Mouse (Mus musculus): ENCODE measurements at regions not wholly inside any gene's neighbourhood (a gene's known extent, or its start where the extent isn't known, plus 50 kb on each side); places are given as distances from the start of the nearest gene placed in this dataset.

DNA sequence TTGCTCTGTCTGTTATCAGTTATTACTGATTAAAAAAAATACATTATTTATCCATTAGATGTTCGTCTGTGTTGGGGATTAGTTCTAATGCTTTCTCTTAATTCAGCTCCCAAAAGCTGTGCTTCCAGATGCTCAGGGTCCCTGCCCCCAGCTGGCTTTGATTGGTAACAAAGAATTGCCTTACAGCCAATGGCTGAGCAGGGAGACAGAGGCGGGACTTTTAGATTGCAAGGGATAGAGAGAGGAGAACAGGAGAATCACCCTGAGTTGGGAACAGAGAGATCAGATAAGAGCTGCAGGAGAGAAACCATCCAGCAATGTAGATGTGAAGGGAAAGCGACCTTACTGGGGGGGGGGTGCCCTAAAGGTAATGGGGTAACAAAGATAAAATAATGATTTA is 266.4 kb downstream of the Igsf11 start:
- Histone ChIP-seq H3K4me2 (no peak overlapping the region), H3K9me3 (no peaks in the 10 kb centered on the region), H3K36me3 (replicated peaks) (no peaks in the 10 kb centered on the region), H3K27me3 (replicated peaks) (no peaks in the 10 kb centered on the region), H3K9ac (no peak overlapping the region), H3K4me3 (no peak overlapping the region), H3K4me1 (no peaks in the 10 kb centered on the region), H3K27ac (no peak overlapping the region)
- 32% methylated on average over 3 of the region's 3 CpGs for WGBS
- no peak for ATAC-seq (replicated peaks)

DNA sequence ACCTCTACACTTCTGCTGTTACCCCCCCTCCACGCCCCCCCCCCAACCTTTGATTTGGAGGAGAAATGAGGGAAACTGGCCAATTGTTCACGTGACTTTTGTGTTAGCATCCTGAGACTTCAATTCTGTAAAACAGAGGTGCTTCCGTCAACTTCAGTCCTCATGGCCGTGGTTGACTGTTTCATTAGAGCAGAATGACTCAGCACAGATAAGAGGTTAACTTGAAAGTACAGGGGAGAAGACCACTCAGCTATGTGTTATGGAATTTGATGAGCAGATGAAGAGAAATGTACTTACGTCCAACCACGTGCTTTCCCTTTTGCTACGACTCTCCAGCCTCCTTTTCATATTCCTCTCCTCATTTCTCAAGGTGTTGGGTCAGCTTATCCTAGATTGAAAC is 267.3 kb downstream of the Igsf11 start:
- Histone ChIP-seq H3K9ac (no peak overlapping the region), H3K27me3 (replicated peaks) (no peaks in the 10 kb centered on the region), H3K4me2 (no peak overlapping the region), H3K4me1 (no peaks in the 10 kb centered on the region), H3K4me3 (no peak overlapping the region), H3K36me3 (replicated peaks) (no peaks in the 10 kb centered on the region), H3K9me3 (no peaks in the 10 kb centered on the region), H3K27ac (no peak overlapping the region)
- no peak for ATAC-seq (replicated peaks)
- 83% methylated on average over 7 of the region's 7 CpGs for whole genome bisulfite sequencing

DNA sequence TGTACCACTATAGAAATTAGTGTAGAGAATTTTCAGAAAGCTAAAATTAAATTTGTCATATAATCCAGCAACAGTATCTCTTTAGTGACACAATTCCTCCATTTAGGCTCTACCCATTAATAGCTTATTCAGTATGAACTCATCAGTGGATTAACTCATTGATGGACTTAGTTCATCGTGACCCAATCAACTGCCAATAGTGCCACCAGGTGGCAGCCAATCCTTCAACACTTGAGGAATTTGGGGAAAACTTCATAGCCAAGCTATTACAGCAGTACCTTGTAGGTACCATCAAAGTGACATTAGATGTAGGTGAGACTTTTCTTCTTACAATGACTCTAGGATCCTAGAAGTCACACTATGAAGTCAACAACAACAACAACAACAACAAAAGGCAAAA is 270.2 kb downstream of the Igsf11 start:
- no peak overlapping the region for H3K27ac ChIP-seq
- H3K4me1 ChIP-seq = no peaks in the 10 kb centered on the region
- WGBS = 19% methylated on average over 1 of the region's 1 CpGs
- no peaks in the 10 kb centered on the region for H3K27me3 ChIP-seq (replicated peaks)
- no peak overlapping the region for H3K4me3 ChIP-seq
- no peak for ATAC-seq (replicated peaks)
- H3K36me3 ChIP-seq (replicated peaks) = no peaks in the 10 kb centered on the region
- H3K4me2 ChIP-seq = no peak overlapping the region
- no peaks in the 10 kb centered on the region for H3K9me3 ChIP-seq
- H3K9ac ChIP-seq = no peak overlapping the region

DNA sequence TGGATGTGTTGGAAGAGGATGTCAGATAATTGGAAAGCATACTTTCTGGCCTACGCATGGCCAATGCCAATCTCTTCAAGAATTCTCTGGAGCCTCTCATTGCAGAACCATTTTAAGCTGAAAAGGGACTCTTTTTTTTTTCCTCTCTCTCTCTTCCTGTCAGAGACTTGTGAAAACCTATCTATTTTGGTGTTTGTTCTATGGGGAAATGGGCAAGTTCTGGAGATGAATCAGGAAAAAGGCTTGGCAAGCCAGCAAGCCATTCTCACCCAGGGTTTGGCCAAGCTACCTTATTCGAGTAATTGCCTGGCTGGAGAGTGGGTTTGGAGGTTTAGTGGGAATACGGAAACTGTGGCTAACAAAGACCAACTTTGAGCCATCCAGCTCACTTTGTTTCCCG is 299.4 kb downstream of the Igsf11 start:
- H3K36me3 ChIP-seq (replicated peaks) = no peaks in the 10 kb centered on the region
- no peaks in the 10 kb centered on the region for H3K4me1 ChIP-seq
- H3K27me3 ChIP-seq (replicated peaks) = no peaks in the 10 kb centered on the region
- no peaks in the 10 kb centered on the region for H3K9me3 ChIP-seq
- no peak overlapping the region for H3K4me3 ChIP-seq
- H3K9ac ChIP-seq = no peak overlapping the region
- H3K27ac ChIP-seq = no peak overlapping the region
- no peak overlapping the region for H3K4me2 ChIP-seq
- no peak for ATAC-seq (replicated peaks)
- 86% methylated on average over 4 of the region's 4 CpGs for WGBS

DNA sequence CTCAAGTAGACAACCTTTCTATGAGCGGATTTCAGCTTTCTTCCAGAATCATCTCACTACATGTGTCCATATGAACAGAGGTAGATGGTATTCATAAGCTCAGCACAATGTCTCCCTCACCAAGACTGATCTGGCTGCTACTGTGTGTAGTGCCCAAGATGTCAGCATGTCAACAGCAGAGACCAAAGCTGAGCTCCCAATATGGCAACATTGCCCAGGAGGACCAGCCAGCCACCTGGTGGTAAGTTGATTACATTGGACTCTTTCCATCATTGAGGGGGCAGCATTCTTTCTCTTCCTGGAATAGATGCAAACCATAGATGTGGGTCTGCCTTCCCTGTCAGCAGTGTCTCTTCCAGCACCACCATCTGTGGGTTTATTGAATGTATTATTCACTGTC is 303.0 kb downstream of the Igsf11 start:
- H3K4me1 ChIP-seq = no peaks in the 10 kb centered on the region
- H3K36me3 ChIP-seq (replicated peaks) = no peaks in the 10 kb centered on the region
- H3K27ac ChIP-seq = no peak overlapping the region
- H3K27me3 ChIP-seq (replicated peaks) = no peaks in the 10 kb centered on the region
- no peak overlapping the region for H3K9ac ChIP-seq
- no peak overlapping the region for H3K4me3 ChIP-seq
- 93% methylated on average over 1 of the region's 1 CpGs for WGBS
- no peak for ATAC-seq (replicated peaks)
- H3K4me2 ChIP-seq = no peak overlapping the region
- no peaks in the 10 kb centered on the region for H3K9me3 ChIP-seq

DNA sequence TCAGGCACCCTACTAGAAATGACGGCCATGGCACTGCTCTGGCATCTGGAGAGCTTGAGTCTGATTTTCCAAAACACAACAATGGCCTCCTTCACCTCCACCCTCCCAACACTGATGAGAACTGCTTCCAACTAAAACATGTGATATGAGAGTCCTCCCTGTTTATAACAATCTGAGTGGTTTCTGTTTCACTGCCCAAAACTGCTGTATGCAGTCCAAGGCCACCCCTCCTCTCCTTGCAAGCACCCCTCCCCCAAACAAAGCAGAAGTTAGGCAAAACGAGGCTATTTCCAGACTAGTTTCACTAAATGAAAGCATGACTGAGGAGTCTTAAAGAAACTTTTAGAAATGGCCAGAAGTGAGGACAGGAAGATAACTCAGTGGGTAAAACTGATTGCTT is 304.4 kb downstream of the Igsf11 start:
- 71% methylated on average over 2 of the region's 2 CpGs for WGBS
- H3K36me3 ChIP-seq (replicated peaks) = no peaks in the 10 kb centered on the region
- no peaks in the 10 kb centered on the region for H3K9me3 ChIP-seq
- H3K27me3 ChIP-seq (replicated peaks) = no peaks in the 10 kb centered on the region
- H3K4me2 ChIP-seq = no peak overlapping the region
- H3K4me3 ChIP-seq = no peak overlapping the region
- H3K9ac ChIP-seq = no peak overlapping the region
- H3K4me1 ChIP-seq = no peaks in the 10 kb centered on the region
- ATAC-seq (replicated peaks) = no peak
- no peak overlapping the region for H3K27ac ChIP-seq

DNA sequence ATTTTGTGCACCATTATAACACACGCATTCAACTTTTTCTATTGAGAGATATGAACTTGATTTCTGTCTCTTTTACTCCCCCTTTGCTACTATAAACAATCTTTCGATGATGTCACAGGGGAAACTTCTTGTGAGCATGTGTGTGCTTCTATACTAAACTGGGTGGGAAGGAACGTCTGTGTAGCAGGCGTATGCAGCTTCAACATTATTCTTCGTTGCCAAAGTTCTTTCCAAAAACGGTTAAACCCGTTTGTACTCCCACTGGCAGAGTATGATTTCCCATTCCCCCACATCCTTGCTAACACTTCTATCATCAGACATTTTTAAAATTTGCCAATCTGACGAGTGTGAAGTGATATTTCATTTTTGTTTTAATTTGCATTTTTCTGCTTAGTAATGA is 331.1 kb downstream of the Igsf11 start:
- Histone ChIP-seq H3K9ac (no peak overlapping the region), H3K27me3 (replicated peaks) (no peaks in the 10 kb centered on the region), H3K4me1 (no peaks in the 10 kb centered on the region), H3K4me2 (no peak overlapping the region), H3K9me3 (no peaks in the 10 kb centered on the region), H3K27ac (no peak overlapping the region), H3K4me3 (no peak overlapping the region), H3K36me3 (replicated peaks) (no peaks in the 10 kb centered on the region)
- no peak for ATAC-seq (replicated peaks)
- 85% methylated on average over 8 of the region's 8 CpGs for WGBS

DNA sequence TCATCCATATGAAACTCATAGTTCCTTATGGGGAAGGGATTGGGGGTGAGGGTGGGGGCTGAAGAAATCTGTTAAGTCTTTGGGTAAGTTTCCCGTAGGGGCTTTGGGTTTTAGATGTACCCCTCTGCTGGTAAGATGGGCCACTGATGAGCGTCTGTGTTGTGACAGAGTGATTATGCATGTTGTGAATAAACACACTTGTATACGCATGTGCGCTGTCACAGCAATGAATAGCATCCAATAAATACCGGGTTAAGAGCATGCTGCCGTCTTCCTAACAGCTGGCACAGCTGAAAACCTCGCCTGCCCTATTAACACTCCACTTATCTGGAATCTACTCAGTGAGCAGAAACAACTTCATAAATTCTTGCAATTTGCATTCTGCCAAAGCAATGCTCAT is 337.0 kb downstream of the Igsf11 start:
- 0 out of 2 replicates have a peak, but pooled peaks have one; percentile 12 for ATAC-seq (replicated peaks)
- Histone ChIP-seq H3K36me3 (replicated peaks) (no peaks in the 10 kb centered on the region), H3K4me3 (no peak overlapping the region)

DNA sequence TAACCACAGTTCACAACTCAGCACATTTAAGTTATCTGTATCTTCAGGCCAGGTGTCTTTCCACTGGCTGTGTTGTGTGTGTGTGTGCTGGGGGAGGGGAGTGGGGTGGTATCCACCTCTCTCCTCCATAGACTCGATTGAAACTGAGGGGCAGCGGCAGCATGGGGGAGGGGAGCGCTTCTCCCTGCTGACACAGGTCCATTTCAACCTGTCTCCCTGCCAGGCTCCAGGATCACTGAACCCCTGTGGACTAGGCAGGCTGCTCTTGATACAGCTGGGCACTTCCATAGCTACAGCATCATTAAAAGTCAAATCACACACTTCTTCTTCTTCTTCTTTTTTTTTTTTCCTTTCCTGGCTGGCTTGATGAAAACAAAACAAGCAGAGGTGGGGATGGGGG is 338.0 kb downstream of the Igsf11 start:
- Histone ChIP-seq H3K27me3 (replicated peaks) (no peaks in the 10 kb centered on the region), H3K27ac (peak overlapping the region; percentile 36), H3K4me2 (0 out of 2 replicates have a peak overlapping the region, but pooled peaks have one; percentile 2), H3K9ac (no peak overlapping the region), H3K9me3 (no peaks in the 10 kb centered on the region), H3K36me3 (replicated peaks) (no peaks in the 10 kb centered on the region), H3K4me1 (peaks cover 13% of the 10 kb centered on the region), H3K4me3 (no peak overlapping the region)
- peak; percentile 62 for ATAC-seq (replicated peaks)
- WGBS = 13% methylated on average over 3 of the region's 3 CpGs

More for the DNA sequence above, 337.0 kb downstream of the Igsf11 start:
- H3K27ac ChIP-seq = no peak overlapping the region
- H3K9ac ChIP-seq = no peak overlapping the region
- H3K27me3 ChIP-seq (replicated peaks) = no peaks in the 10 kb centered on the region
- H3K9me3 ChIP-seq = no peaks in the 10 kb centered on the region
- no peak overlapping the region for H3K4me2 ChIP-seq
- WGBS = 68% methylated on average over 7 of the region's 7 CpGs
- H3K4me1 ChIP-seq = peaks cover 13% of the 10 kb centered on the region

DNA sequence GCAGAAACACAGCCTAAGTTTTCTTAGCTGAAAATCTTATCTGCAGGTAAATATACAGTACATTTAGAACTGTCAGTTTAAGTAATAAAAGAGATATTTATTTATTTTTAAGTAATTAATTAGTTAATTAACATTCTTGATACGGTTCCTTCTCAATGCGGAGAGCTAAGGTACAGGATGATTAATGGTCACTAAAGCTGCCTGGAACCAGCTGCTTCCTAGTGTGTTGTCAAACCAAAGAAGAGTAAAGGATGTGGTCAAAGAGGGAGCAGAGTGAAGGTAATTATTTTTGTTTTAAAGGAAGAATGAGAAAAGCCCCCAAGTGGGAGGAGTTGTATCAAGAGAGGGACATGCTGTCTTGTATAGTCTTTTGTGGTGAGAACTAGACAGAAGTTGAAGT is 341.8 kb downstream of the Igsf11 start:
- Histone ChIP-seq H3K4me3 (no peak overlapping the region), H3K27me3 (replicated peaks) (no peaks in the 10 kb centered on the region), H3K36me3 (replicated peaks) (no peaks in the 10 kb centered on the region), H3K27ac (no peak overlapping the region), H3K4me1 (peaks cover 13% of the 10 kb centered on the region), H3K9ac (no peak overlapping the region), H3K4me2 (no peak overlapping the region), H3K9me3 (no peaks in the 10 kb centered on the region)
- no peak for ATAC-seq (replicated peaks)
- 94% methylated on average over 2 of the region's 2 CpGs for WGBS

DNA sequence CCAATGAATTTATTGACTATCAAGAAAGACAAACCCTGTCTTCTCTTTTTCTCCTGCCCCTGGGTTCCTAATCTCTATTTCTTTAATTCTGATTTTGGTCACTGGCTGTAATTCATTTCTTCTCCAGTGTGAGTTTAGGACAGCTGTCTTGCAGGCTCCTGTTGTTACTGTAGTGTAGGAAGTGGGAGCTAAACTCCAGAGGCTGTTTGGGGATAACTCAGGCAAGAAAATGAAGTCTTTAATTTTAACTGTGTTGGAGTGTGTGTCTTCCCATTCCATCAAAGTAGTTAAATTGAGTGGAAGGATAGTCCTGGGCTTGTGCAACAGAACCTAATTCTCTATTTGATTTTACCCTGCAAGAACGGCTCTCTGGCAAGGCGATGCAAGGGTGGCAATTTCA is 381.0 kb downstream of the Igsf11 start:
- H3K27me3 ChIP-seq (replicated peaks) = no peaks in the 10 kb centered on the region
- WGBS = 82% methylated on average over 2 of the region's 2 CpGs
- ATAC-seq (replicated peaks) = no peak
- H3K4me2 ChIP-seq = no peak overlapping the region
- H3K27ac ChIP-seq = no peak overlapping the region
- H3K36me3 ChIP-seq (replicated peaks) = no peaks in the 10 kb centered on the region
- no peaks in the 10 kb centered on the region for H3K4me1 ChIP-seq
- no peak overlapping the region for H3K9ac ChIP-seq
- no peaks in the 10 kb centered on the region for H3K9me3 ChIP-seq
- no peak overlapping the region for H3K4me3 ChIP-seq

DNA sequence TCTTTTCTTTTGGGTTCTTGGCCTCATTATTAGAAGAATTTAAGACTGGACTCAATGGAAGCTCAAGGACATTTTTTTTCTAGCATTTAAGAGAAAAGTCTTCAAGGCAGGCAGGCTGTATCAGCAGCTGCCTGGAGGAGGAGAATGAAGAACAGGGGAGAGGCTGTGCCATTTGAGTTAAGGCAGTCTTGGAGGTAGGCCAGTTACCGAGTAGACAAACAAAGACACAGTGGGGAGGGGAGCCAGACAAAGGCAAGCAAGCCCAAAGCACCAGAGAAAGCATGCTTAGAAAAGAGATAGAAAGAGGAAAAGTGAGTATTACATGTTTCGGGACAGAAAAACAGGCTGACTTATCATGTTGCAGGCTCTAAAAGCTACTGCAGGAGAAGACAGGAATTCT is 392.0 kb downstream of the Igsf11 start:
- H3K36me3 ChIP-seq (replicated peaks) = no peaks in the 10 kb centered on the region
- no peak for ATAC-seq (replicated peaks)
- H3K4me1 ChIP-seq = 0 out of 2 replicates have a peak, but pooled peaks cover 8% of the 10 kb centered on the region
- H3K4me3 ChIP-seq = no peak overlapping the region
- WGBS = 19% methylated on average over 2 of the region's 2 CpGs
- no peak overlapping the region for H3K27ac ChIP-seq
- H3K9ac ChIP-seq = no peak overlapping the region
- H3K27me3 ChIP-seq (replicated peaks) = no peaks in the 10 kb centered on the region
- H3K9me3 ChIP-seq = no peaks in the 10 kb centered on the region
- H3K4me2 ChIP-seq = no peak overlapping the region

DNA sequence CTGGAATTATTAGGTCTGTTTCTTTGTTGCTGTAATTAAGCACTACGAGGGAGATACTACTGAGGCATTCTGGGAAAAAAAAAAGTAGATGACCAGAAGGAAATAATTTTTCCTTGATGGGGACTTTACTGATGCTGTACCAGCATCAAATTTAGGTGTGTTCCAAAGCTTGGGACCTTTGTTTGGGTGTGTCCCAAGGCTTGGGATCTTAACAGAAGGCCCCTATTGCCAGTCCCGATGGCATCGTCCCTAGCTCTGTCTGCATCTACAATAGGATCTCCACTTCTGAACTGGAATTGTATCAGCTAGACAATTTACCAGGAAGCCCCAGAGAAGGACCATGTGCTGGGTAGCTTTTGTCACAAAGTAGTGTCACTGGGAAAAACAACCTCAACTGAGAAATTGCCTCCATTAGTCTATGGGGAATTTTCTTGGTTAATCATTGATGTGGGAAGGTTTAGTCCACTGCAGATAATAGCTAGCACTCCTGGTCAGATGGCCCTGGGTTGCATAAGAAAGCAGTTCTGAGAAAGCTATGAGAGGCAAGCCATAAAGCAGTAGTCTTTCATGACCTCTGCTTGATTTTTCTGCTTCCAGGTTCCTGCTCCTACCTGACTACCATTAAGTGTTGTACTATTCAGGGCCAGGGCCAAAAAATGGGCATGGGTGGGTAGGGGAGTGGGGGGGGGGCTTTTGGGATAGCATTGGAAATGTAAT is 392.7 kb downstream of the Igsf11 start:
- no peak overlapping the region for H3K27ac ChIP-seq
- H3K9ac ChIP-seq = no peak overlapping the region
- H3K36me3 ChIP-seq (replicated peaks) = no peaks in the 10 kb centered on the region
- WGBS = 86% methylated on average over 3 of the region's 3 CpGs
- ATAC-seq (replicated peaks) = no peak
- 0 out of 2 replicates have a peak, but pooled peaks cover 8% of the 10 kb centered on the region for H3K4me1 ChIP-seq
- H3K27me3 ChIP-seq (replicated peaks) = no peaks in the 10 kb centered on the region
- no peaks in the 10 kb centered on the region for H3K9me3 ChIP-seq
- no peak overlapping the region for H3K4me3 ChIP-seq
- H3K4me2 ChIP-seq = no peak overlapping the region
